Mouse (Mus musculus) cerebellum, adult 8-10 months (tissue): ENCODE measurements at regions not wholly inside any gene's neighbourhood (a gene's known extent, or its start where the extent isn't known, plus 50 kb on each side); places are given as distances from the start of the nearest gene placed in this dataset.

ENCODE experiments used
- DNase-seq: peaks from one replicate; pipeline ENCODE4 v3.0.0; 2022

DNA sequence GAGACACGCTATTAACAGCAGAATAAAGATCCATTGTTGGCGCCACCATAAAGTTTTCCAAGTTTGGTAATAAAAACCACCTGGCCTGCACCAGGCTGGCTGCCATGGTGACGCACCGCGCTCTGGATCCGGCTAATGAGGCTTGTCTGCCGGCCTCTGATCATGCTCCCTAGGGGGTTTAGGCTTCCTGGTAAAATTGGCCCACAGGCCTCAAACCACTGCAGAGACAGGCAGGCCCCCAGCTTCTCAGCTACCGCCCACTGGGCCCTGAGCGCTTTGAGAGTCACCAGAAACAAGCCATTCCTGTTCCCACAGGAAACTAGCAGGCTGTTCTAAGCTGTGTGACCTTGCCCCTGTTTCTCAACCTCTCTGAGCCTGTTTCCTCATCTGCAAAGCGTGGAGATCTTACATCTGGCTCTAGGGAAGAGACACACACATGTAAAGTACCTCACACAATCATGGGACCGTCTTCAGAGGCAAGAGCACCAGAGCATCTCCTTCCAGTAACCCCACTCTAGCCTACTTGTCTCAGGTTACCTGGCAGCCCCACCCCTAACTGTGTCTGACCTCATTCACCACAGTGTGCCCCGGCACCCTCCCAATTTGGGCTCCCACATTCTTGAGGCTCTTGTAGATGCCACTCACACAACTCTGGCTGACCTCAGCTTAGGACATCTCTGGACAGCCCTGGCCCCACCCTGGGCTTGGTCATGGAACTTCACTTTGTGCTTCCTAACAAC lies 246.5 kb downstream of the Tle3 start:
- DNase-seq = no peak

DNA sequence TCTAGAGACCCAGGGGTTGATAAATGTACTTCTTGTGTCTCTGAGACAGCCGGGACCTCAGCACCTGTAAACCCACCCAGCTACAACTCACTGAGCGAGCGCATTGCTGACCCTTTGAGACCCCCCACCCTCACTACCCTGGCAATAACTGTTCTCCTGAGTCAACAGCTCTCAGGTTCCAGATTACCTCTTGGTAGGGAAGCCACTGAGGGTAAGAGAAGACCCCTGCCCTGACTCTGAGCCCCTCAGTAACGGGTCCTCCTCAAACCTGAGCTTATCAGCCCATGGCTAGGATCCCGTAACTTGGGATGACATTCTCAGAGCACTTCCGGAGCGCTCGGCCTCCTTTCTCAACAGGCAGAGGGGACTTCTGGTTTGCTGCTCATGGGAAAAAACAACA lies 245.8 kb downstream of the Tle3 start:
- no peak for DNase-seq

DNA sequence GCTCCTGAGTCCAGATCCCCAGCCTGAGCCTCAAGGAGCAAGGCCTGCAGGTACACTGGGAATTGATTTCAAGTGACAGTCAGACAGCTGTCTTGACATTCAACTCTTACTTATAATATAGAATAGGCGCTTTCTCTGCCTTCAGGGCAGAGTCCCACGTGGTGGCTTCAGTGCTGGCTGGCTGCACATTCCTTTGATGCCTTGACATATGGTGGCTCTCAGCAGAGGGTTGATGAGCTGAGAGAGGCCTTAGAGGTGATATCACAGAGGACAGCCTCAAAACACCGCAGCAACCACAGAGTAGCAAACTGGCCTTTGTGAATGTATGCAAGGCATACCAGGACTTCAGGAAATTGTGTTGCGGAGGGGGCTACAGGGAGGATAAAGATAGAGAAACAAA lies 243.4 kb downstream of the Tle3 start:
- DNase-seq = no peak

GRCm38 (mm10) chr9:61607576-61607975 lies 235.4 kb downstream of the Tle3 start:
- DNase-seq = no peak

- DNase-seq = no peak
These were observed 230.3 kb downstream of the Tle3 start for GRCm38 (mm10) chr9:61602353-61602978.

- no peak for DNase-seq
These were observed 229.7 kb downstream of the Tle3 start for GRCm38 (mm10) chr9:61601911-61602310.

- no peak for DNase-seq
These were observed 225.1 kb downstream of the Tle3 start for GRCm38 (mm10) chr9:61597287-61597686.

DNA sequence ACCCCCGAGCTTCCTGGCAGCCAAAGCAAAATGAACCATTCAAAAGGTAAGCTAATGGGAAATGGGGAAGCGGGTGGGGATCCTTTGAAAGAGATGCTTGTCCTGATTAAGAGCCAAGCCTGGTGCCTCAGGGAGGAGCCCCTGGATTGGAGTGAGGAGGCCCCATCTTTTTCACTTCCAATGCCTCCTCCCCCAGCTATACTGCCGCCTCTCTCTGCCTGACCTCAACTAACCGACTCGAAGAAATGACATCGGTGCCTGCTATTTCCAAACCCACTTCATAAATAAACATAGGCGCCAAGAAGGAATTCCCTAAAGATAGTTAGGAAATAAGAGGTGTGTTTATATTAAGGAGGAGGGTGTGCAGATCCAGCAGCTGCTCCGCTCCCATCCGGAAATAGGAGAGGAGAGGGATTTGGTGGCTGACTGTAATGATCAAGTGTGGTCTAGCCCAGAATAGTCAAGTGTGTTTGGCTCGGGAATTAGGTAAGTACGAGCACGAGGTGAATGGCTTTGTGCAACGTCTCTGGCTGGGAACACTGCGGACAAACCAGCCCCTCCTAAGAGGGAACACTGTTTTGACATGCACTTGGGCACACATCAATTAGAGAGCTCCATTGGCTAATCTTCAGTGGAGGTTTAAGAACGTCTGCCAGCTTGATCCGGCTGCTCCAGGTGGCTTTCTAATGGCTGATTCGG lies 224.4 kb downstream of the Tle3 start:
- no peak for DNase-seq

DNA sequence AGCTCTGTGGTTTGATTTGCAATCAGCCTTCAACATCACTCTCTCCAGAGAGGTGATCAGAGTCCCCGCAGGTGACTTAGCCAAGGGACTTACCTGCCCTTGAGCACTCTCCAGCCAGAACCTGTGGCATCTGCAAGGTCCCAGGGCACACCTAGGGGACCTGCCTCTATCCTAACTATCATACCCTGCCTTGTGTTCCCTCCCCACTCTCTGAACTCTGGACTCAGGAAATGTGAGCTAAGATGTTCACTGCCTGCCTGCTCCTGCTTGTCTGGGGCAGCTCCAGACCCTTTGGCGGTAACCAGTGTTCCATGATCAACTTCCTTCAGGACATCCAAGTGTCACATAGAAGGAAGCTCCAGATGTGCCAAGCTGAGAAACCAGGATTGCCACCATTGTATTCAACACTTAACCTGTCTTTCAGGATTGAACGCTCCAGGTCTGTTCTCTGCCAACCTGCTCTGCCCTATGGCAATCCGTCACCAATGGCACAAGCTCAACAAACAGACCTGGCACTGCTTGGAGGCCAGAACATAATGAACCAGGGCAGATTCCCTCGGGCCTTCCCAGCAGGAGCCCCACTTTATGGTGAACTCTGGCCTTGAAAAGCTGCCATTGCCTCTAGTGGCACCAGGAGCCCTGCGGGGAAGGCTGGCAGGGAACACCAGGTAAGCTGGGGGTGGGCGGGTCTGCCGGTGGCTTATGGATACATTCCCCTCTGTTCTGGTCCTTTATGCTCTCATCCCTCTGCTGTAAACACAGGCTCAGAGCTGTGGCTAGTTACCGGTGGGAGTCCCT lies 223.2 kb downstream of the Tle3 start:
- peak; percentile 14 for DNase-seq

GRCm38 (mm10) chr9:61593991-61594390 lies 221.8 kb downstream of the Tle3 start:
- DNase-seq = no peak

- DNase-seq = no peak
These were observed 217.6 kb downstream of the Tle3 start for GRCm38 (mm10) chr9:61589727-61590299.

GRCm38 (mm10) chr9:61583281-61584072 lies 211.3 kb downstream of the Tle3 start:
- DNase-seq = no peak

- DNase-seq = no peak
These were observed 208.9 kb downstream of the Tle3 start for GRCm38 (mm10) chr9:61581046-61581445.

DNA sequence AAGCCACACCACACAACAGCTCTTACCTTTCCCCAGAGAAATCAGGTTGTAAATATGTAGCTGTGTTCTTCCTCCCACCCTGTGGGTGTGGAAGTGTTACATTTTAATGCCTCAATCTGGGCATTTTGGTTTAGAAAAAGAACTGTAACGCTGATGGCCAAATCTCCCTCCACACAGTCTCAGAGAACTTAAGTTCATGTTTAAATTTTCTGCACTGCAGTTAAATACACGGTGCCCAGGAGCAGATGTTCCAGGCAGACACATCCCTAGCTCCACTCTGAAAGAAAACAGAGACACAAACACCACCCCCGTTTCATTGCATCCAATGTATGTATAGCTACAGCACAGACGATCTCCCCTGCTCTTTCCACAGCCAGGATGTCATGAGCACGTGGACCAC lies 206.1 kb downstream of the Tle3 start:
- no peak for DNase-seq

DNA sequence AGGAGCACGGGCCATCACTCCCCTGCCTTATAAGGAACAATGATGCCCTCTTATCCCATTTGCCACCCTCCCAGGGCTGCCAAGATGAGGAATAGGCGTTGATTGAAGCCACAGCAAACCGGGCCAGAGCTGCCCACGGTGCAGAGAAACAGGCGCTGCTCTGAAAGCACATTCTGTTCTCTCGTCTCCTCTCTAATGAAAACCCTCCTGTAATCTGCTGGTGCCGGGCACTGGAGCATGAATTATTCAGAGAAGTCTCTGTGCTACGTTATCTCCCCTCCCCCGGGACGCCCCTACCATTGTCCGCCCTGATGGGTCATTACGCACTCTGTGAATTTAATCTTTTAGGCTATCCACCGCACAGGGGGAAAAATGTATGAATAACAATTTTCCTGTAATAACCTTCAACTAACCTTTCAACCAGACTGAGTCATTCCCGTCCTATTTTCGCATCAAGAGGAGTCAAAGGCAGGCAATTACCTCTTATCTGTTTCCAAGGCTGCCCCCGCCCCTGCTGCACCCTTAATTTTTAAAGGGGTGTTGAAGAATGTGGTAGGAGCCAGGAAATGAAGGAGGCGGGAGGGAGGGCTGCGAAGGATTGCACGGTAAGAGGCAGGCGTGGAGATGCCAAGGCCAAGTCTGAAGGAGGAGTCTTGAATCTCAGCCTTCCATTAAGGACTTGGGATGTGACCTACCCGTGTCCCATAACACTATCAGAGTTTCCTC lies 201.6 kb downstream of the Tle3 start:
- no peak for DNase-seq

- DNase-seq = no peak
These were observed 190.9 kb downstream of the Tle3 start for GRCm38 (mm10) chr9:61563017-61563416.

DNA sequence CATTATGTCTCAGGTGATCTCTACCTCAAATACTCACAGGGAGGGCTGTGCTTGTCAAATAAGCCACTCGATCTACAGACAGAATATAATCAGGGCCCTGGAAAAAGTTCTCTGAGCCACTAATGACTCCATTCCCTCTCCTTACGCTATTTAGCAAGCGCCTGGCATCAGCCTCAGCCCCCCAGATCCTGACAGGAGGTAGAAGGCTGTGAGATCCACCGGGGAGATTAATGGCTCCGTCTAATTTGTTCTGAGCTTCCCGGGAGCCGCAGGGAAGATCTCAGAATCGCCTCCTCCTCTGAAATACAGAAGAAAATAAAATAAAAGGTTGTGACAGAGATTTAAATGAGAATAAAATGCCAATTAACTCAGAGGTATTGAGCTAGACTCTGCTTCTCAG lies 189.4 kb downstream of the Tle3 start:
- no peak for DNase-seq

- DNase-seq = no peak
These were observed 186.5 kb downstream of the Tle3 start for GRCm38 (mm10) chr9:61558621-61559020.

DNA sequence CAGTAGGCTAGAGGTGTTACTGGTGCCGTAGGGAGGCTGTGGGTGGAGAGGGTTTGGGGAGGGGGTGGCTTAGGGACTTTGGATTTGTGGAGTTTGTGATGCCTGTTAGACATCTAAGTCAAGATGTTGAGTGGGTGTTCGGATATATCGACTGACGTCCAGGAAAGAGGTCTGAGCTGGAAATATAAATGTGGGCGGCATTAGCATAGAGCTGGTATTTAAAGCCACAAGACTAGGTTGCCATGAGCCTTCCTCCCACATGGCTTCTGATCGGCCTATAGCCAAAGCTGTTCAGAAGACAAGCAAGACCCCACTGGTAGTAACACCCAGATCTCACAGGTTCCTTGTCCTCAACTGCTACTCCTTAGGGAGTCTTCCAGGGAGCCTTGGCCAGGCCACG lies 184.9 kb downstream of the Tle3 start:
- no peak for DNase-seq

GRCm38 (mm10) chr9:61555173-61555572 lies 183.0 kb downstream of the Tle3 start:
- no peak for DNase-seq

DNA sequence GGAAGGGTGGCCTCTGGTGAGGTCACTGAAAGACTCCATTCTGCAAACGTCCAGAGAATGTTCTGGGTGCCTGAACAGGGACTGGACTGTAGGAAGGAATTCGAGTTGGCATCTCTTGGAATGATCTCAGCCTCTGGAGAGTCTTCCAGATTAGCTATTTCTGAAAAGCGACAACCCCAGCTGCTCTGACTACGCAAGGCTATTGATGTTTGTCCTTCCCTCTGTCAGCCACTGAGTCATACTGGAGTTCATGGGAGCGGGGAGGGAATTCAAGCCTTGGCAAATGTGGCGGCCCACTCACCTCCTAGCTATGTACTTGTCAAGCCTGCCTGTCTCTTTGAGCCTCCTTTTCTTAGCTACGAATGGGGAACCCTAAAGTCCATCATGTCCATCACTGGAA lies 182.4 kb downstream of the Tle3 start:
- no peak for DNase-seq
